Mouse (Mus musculus): ENCODE measurements at regions not wholly inside any gene's neighbourhood (a gene's known extent, or its start where the extent isn't known, plus 50 kb on each side); places are given as distances from the start of the nearest gene placed in this dataset.

- peaks cover 7% of the 10 kb centered on the region for H3K27me3 ChIP-seq (ENCODE audit: control insufficient read depth, insufficient read depth, low read depth, low read length)
- WGBS = 55% methylated on average over 2 of the region's 2 CpGs
- no peaks in the 10 kb centered on the region for H3K36me3 ChIP-seq (ENCODE audit: control insufficient read depth, insufficient read depth, low read length)
- no peak overlapping the region for H3K27ac ChIP-seq (ENCODE audit: low read length)
- H3K4me2 ChIP-seq (ENCODE audit: low read length) = no peak overlapping the region
- ATAC-seq = no peak
- H3K4me1 ChIP-seq (ENCODE audit: control insufficient read depth, insufficient read depth, low read length) = peaks cover 13% of the 10 kb centered on the region
- no peaks in the 10 kb centered on the region for H3K9me3 ChIP-seq (replicated peaks; ENCODE audit: control insufficient read depth, low read length, poor library complexity, severe bottlenecking)
- no peak overlapping the region for H3K4me3 ChIP-seq (ENCODE audit: low read depth, low read length)
- no peak overlapping the region for H3K9ac ChIP-seq (ENCODE audit: low read depth, low read length)
These were observed 51.1 kb upstream of the Hes1 start for GRCm38 (mm10) chr16:30013123-30013522.

- peaks cover 7% of the 10 kb centered on the region; the same call in 1 of the 2 replicates for H3K27me3 ChIP-seq (ENCODE audit: control insufficient read depth, insufficient read depth, low read depth, low read length)
- no peak overlapping the region for H3K4me2 ChIP-seq (ENCODE audit: low read length)
- H3K9ac ChIP-seq (ENCODE audit: low read depth, low read length) = no peak overlapping the region
- no peaks in the 10 kb centered on the region for H3K36me3 ChIP-seq (ENCODE audit: control insufficient read depth, insufficient read depth, low read length)
- no peak overlapping the region for H3K27ac ChIP-seq (ENCODE audit: low read length)
- peaks cover 8% of the 10 kb centered on the region for H3K4me1 ChIP-seq (ENCODE audit: control insufficient read depth, insufficient read depth, low read length)
- 91% methylated on average over 9 of the region's 9 CpGs for WGBS
- H3K4me3 ChIP-seq (ENCODE audit: low read depth, low read length) = no peak overlapping the region
- no peaks in the 10 kb centered on the region for H3K9me3 ChIP-seq (replicated peaks; ENCODE audit: control insufficient read depth, low read length, poor library complexity, severe bottlenecking)
- no peak for ATAC-seq
These were observed 50.2 kb upstream of the Hes1 start for GRCm38 (mm10) chr16:30013943-30014342.

All from midbrain, embryonic 16.5 days (tissue).